Mouse (Mus musculus): ENCODE results near the gene Scfd2.
A peak's percentile ranks its signal among the peaks of the same experiment; 100 is the strongest.

Scfd2 gene

GRCm38 (mm10) chr5:74230525-74230924, 301.0 kb downstream of the Scfd2 start:
- DNase-seq: no peak

- no peak for DNase-seq
Measured at GRCm38 (mm10) chr5:74229775-74230413, 301.7 kb downstream of the Scfd2 start.

- DNase-seq: no peak
Measured at GRCm38 (mm10) chr5:74228938-74229337, 302.6 kb downstream of the Scfd2 start.

- DNase-seq: no peak
Measured at GRCm38 (mm10) chr5:74227352-74227751, 304.2 kb downstream of the Scfd2 start.

DNA sequence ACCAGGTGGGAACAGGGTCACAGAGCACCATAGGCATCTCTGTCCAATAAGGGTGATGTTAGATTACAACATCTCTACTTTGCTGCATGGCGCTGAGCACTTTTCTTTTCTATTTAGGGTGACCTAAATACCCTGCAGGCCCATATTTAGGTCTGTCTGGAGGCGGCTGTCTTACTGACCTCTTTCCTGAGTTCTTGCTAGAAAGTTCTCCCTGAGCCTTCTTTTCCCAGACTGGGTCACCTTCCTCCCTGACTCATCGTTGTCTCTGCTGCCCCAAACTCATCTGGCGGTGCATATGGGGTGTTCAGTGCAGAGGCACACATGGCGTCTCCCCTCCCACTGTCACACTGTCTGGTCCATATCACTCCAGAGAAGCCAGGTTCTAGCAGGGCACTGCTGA, 305.4 kb downstream of the Scfd2 start:
- DNase-seq: no peak

DNA sequence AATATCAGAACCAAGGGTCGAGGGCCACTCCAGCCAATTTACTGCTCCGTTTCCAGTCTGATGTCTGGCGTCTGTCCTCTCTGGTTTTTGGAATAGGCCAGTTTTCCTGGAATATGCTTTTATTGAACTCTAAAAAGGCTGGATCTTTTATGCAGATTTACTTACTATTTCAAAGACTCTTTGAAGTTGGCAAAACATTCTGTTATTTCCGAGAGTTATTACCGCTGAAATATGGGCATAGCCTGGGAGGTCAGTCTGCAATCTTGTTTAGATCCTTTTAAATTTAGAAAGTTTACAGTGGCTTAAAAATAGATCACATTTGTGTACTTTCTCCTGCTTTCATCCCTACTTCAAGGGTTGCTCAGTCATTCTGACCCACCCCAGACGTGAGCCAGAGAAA, 307.1 kb downstream of the Scfd2 start:
- DNase-seq: no peak

DNA sequence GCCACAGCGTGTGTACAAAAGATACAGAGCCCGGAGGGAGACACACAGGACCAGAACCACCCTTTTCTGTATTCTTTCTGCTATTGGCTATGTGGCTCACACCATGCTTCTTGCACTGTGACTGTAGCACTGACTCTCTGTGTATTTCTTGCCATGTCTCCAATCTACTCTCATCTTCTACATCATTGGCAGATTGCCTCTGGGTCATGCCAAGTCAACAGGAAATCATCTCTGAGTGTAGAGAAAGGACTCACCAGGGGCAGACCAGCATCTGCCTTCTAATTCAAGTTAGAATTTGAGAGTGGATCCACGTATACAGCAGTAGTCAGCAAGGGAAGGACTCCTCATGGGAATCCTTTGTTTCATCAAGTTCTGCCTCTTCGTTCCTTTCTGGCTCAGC, 308.9 kb downstream of the Scfd2 start:
- DNase-seq: no peak

GRCm38 (mm10) chr5:74218524-74218923, 313.0 kb downstream of the Scfd2 start:
- DNase-seq: no peak

GRCm38 (mm10) chr5:74215125-74215524, 316.4 kb downstream of the Scfd2 start:
- no peak for DNase-seq

DNA sequence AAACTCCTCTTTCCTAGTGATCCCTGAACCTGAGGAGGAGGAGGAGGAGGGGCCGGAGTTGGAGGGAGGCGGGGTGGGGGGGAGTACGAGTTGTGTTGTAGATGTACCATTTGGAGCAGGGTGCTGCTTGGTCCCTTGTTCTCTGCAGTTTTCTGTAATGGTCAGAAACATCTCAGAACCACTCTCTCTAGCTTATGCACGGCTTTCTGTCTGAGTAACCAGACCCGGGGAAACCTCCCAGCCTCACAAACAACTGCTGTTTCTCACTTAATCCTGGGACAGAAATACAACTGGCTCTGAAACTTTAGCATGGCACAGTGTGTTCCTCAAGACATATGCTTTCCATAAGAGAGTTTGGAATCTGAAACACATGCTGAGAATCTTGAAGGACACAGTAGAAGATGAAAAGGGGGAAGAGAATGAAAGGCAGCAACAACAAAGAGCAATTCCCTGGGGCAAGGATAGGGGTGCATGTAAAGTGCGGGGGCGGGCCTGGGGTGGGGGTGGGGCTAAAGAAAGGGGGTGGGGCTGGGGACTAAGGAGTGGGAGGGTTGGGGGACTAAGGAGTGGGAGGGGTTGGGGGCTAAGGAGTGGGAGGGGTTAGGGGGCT, 317.0 kb downstream of the Scfd2 start:
- no peak for DNase-seq

DNA sequence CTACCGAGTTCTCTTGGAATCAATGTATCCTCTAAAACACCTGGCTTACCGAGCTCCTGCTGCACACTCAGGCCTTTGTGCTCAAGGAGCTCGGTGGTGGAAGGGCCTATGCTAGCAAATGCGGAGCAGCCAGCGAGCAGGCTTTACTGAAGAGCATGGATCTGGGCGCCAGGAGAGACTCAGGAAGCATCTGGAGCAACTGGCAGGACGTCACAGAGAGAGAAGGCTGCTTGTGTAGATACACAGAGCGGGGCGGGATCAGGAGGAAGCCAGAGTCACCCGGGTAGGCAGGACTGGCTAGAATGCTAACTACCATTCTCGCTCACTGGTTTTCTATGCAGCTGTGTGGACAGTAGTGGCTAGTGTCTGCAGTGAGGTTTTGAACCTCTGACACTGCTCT, 320.2 kb downstream of the Scfd2 start:
- peak; percentile 48 for DNase-seq

DNA sequence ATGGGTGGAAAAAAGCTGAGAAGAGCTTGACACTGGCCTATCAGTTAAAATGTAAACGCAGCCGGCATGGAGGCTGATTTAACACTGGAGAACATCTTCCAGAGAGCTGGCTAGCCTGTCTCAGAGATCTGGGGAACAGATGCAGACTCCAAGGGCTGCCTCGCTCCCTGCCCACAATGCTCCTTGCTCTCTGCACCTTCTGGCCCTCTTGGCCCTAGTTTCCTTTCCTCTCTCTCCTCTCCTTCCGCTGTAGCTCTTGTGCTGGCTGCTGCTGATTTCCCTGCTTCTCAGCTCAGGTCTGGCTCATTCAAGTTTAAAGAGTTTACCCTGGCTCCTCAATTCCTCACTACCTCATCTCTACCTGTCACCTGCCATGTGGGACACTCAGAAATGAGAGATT, 321.9 kb downstream of the Scfd2 start:
- no peak for DNase-seq

- no peak for DNase-seq
Measured at GRCm38 (mm10) chr5:74208438-74208837, 323.1 kb downstream of the Scfd2 start.

DNA sequence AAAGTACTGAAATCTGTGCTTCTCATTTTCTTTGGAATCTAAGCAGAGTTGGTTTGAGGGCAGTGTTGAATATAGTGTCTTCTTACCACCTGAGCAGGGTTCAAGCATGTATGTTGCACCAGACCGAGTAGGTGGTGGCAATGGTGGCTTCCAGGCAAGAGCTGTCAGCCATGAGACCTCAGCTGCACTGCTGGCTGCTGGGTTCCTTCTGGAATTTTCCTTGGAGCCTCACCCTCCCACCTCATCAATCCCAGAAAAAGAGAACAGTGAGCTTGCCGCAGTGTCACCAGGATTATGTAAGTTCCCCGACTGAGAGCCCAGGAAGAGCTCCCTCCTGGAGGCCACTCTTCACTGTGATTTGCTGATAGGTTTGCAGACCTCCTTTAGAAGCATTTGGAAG, 324.4 kb downstream of the Scfd2 start:
- DNase-seq: no peak

DNA sequence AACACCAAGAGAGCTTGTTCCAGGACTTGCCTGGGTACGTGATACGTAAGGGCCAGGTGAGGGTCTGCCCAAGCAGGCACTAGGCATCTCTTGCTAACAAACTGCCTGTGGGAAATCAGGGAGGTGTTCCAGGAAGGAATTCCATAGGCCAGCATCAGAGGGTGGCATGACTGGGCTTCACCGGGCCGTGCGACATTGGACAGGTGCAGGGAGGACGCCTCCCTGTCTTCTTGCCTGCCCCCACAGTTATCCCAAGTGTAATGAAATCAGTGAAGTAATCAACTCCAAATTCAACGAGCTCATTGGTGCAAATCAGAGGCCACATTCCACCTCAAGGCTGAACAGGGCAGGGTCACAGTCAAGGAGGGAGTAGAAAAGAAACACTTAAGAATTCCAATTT, 324.9 kb downstream of the Scfd2 start:
- no peak for DNase-seq

DNA sequence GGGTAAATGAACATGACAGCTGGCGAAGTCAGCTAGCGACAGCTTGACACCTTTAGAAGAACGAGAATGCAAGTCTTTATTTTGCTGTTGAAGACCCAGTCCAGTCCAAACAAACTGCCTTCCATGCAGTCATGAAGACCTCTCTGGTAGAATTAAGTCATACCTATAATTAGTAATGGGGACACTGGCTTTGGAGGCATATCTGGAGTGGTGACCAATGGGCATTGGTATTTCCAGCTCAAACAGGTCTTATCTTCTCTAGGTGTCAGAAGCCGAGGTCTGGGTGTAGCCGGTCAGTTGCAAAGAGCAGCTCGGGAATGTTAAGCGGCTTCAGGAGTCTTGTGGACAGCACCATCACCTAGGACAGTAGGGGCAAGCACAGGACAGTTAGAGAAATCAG, 325.5 kb downstream of the Scfd2 start:
- no peak for DNase-seq

- no peak for DNase-seq
Measured at GRCm38 (mm10) chr5:74205509-74205908, 326.1 kb downstream of the Scfd2 start.

- no peak for DNase-seq
Measured at GRCm38 (mm10) chr5:74204465-74204864, 327.1 kb downstream of the Scfd2 start.

- no peak for DNase-seq
Measured at GRCm38 (mm10) chr5:74202515-74202914, 329.0 kb downstream of the Scfd2 start.

GRCm38 (mm10) chr5:74201570-74202357, 329.8 kb downstream of the Scfd2 start:
- DNase-seq: no peak

- no peak for DNase-seq
Measured at GRCm38 (mm10) chr5:74200481-74200880, 331.1 kb downstream of the Scfd2 start.

DNA sequence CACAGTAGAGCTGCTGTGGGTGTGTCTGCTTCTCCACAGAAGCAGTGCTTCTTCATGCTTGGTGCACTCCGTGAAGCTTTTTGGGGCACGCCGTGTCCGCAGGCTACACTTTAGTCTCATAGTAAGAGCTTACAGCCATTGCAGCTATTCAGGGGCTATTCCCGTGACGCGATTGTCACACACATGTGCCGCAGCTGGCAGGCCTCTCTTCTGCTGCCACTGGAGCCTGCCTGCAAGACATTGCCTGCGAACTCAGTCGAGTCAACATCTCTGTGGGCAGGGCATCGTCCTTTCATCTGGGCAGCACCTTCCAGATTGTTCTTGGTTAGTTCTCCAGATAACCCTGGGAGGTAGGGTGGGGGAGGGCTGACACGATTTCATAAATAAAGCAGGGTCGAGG, 331.8 kb downstream of the Scfd2 start:
- DNase-seq: no peak

- no peak for DNase-seq
Measured at GRCm38 (mm10) chr5:74198446-74198845, 333.1 kb downstream of the Scfd2 start.
